Mouse (Mus musculus) myocyte (in vitro differentiated cells): ENCODE measurements around the gene Mgrn1. TPM values are rescaled to one million over a fixed set of nuclear protein-coding genes. Genes with fewer than 3 reads are reported as not detected.

ENCODE experiments used
- H3K27me3 ChIP-seq: one replicate; pipeline ENCODE4 v1.6.1; 2011; ENCODE audit not compliant: control insufficient read depth, insufficient read depth, insufficient read length
- H3K36me3 ChIP-seq: one replicate; pipeline ENCODE4 v1.6.1; 2011; ENCODE audit not compliant: control insufficient read depth, insufficient read depth
- H3K4me2 ChIP-seq: one replicate; pipeline ENCODE4 v1.6.1; 2011; ENCODE audit warnings: low read depth, control low read depth
- H3K4me3 ChIP-seq: one replicate; pipeline ENCODE4 v1.5.1; 2011; ENCODE audit warnings: mild to moderate bottlenecking, control low read depth, moderate library complexity
- H3K79me2 ChIP-seq: one replicate; pipeline ENCODE4 v1.6.1; 2011; ENCODE audit not compliant: control insufficient read depth, insufficient read depth
- H3ac ChIP-seq: one replicate; pipeline ENCODE4 v1.6.1; 2011; ENCODE audit not compliant: control insufficient read depth, insufficient read length
- CEBPB ChIP-seq: IDR thresholded peaks from 2 replicates; pipeline ENCODE4 v1.6.1; 2011; ENCODE audit warnings: mild to moderate bottlenecking, moderate library complexity; ENCODE audit not compliant: poor library complexity, insufficient read depth, severe bottlenecking
- E2F4 ChIP-seq: IDR thresholded peaks from one replicate; pipeline ENCODE4 v1.6.1; 2011; ENCODE audit warnings: mild to moderate bottlenecking, control low read depth, moderate library complexity; ENCODE audit not compliant: insufficient read depth
- MAX ChIP-seq: IDR thresholded peaks from one replicate; pipeline ENCODE4 v1.6.1; 2011; ENCODE audit warnings: low read depth, mild to moderate bottlenecking, control low read depth
- MYOD1 ChIP-seq, 3 experiments: IDR thresholded peaks; one replicate each; pipeline ENCODE4 v1.6.1; 2011; ENCODE audit warnings: control low read depth in 2 of 3, low read depth in 2 of 3, mild to moderate bottlenecking in 2 of 3, moderate library complexity in 1 of 3; ENCODE audit not compliant: insufficient read length in 2 of 3, control insufficient read depth in 1 of 3
- MYOG ChIP-seq, 3 experiments: IDR thresholded peaks; one replicate each; pipeline ENCODE4 v1.6.1; 2011; ENCODE audit warnings: control low read depth in 2 of 3, low read depth in 2 of 3, mild to moderate bottlenecking in 2 of 3; ENCODE audit not compliant: insufficient read length in 2 of 3, control insufficient read depth in 1 of 3, insufficient read depth in 1 of 3
- POLR2A ChIP-seq: IDR thresholded peaks from one replicate; pipeline ENCODE4 v1.6.1; 2011; ENCODE audit warnings: low read depth, mild to moderate bottlenecking, control low read depth, moderate library complexity; ENCODE audit not compliant: insufficient read length
- POLR2AphosphoS2 ChIP-seq: IDR thresholded peaks from one replicate; pipeline ENCODE4 v1.6.1; 2011; ENCODE audit warnings: low read depth, control low read depth; ENCODE audit not compliant: insufficient read length
- REST ChIP-seq: IDR thresholded peaks from one replicate; pipeline ENCODE4 v1.6.1; 2011; ENCODE audit warnings: mild to moderate bottlenecking, control low read depth, moderate library complexity; ENCODE audit not compliant: insufficient read depth, insufficient read length
- SRF ChIP-seq: IDR thresholded peaks from one replicate; pipeline ENCODE4 v1.6.1; 2011; ENCODE audit warnings: low read depth; ENCODE audit not compliant: control insufficient read depth, insufficient read length
- TCF12 ChIP-seq: IDR thresholded peaks from one replicate; pipeline ENCODE4 v1.6.1; 2011; ENCODE audit warnings: mild to moderate bottlenecking, control low read depth; ENCODE audit not compliant: poor library complexity, insufficient read depth, severe bottlenecking
- TCF3 ChIP-seq: IDR thresholded peaks from one replicate; pipeline ENCODE4 v1.6.1; 2011; ENCODE audit warnings: low read depth, control low read depth; ENCODE audit not compliant: insufficient read length
- USF1 ChIP-seq: IDR thresholded peaks from one replicate; pipeline ENCODE4 v1.6.1; 2011; ENCODE audit warnings: low read depth, mild to moderate bottlenecking, control low read depth, moderate library complexity
- polyA plus RNA-seq: library from polyadenylated mRNA; unstranded; fragments of >200 nt; fragmentation: generic; extraction: Trizol; gene quantifications from one replicate; pipeline ENCODE4 v1.2.1, GENCODE M21; 2012; ENCODE audit warnings: missing spikeins

Mgrn1 gene
- polyA plus RNA-seq, 1 experiment = 59.3 TPM

- no peak overlapping the region for H3ac ChIP-seq
- H3K79me2 ChIP-seq = peaks cover 5% of the 10 kb centered on the region
- H3K4me3 ChIP-seq = no peak overlapping the region
- H3K4me2 ChIP-seq = no peak overlapping the region
- no peaks in the 10 kb centered on the region for H3K27me3 ChIP-seq
- no peaks in the 10 kb centered on the region for H3K36me3 ChIP-seq
- no peak for TF ChIP-seq TCF3
- TF ChIP-seq CEBPB = no peak
- no peak for TF ChIP-seq MYOD1 (IDR thresholded peaks at IDR 0.05; ENCODE audit: control insufficient read depth in 1 of 3, insufficient read length in 2 of 3, low read depth in 2 of 3)
- no peak for TF ChIP-seq USF1
- no peak for TF ChIP-seq REST
- no peak for TF ChIP-seq POLR2A
- TF ChIP-seq TCF12 = no peak
- no peak for TF ChIP-seq POLR2AphosphoS2
- no peak for TF ChIP-seq MYOG (IDR thresholded peaks at IDR 0.05; ENCODE audit: control insufficient read depth in 1 of 3, insufficient read depth in 1 of 3, insufficient read length in 2 of 3, low read depth in 2 of 3)
- TF ChIP-seq SRF = no peak
- no peak for TF ChIP-seq E2F4
- TF ChIP-seq MAX = no peak
Observed at GRCm38 (mm10) chr16:4968426-4968825, 82.4 kb downstream of the Mgrn1 start.

GRCm38 (mm10) chr16:4969055-4969843 lies 83.2 kb downstream of the Mgrn1 start:
- no peak overlapping the region for H3K4me3 ChIP-seq
- no peaks in the 10 kb centered on the region for H3K36me3 ChIP-seq
- H3K79me2 ChIP-seq = no peaks in the 10 kb centered on the region
- H3K4me2 ChIP-seq = no peak overlapping the region
- H3ac ChIP-seq = no peak overlapping the region
- peaks cover 4% of the 10 kb centered on the region for H3K27me3 ChIP-seq
- TF ChIP-seq MYOD1 (IDR thresholded peaks at IDR 0.05; ENCODE audit: control insufficient read depth in 1 of 3, insufficient read length in 2 of 3, low read depth in 2 of 3) (peak in 2 of 3 experiments; percentile 61 to 82), MYOG (IDR thresholded peaks at IDR 0.05; ENCODE audit: control insufficient read depth in 1 of 3, insufficient read depth in 1 of 3, insufficient read length in 2 of 3, low read depth in 2 of 3) (peak in 2 of 3 experiments; percentile 31 to 81), POLR2A (no peak)

GRCm38 (mm10) chr16:4971626-4972025 lies 85.6 kb downstream of the Mgrn1 start:
- H3ac ChIP-seq = no peak overlapping the region
- H3K4me3 ChIP-seq = no peak overlapping the region
- TF ChIP-seq TCF3 (no peak), POLR2A (no peak), CEBPB (no peak), MAX (no peak), REST (no peak), MYOG (IDR thresholded peaks at IDR 0.05; ENCODE audit: control insufficient read depth in 1 of 3, insufficient read depth in 1 of 3, insufficient read length in 2 of 3, low read depth in 2 of 3) (no peak)
- H3K36me3 ChIP-seq = no peaks in the 10 kb centered on the region
- H3K4me2 ChIP-seq = no peak overlapping the region
- H3K27me3 ChIP-seq = peaks cover 14% of the 10 kb centered on the region
- H3K79me2 ChIP-seq = no peaks in the 10 kb centered on the region

- H3K4me3 ChIP-seq = no peak overlapping the region
- H3ac ChIP-seq = no peak overlapping the region
- TF ChIP-seq E2F4 (no peak), MAX (no peak), MYOD1 (IDR thresholded peaks at IDR 0.05; ENCODE audit: control insufficient read depth in 1 of 3, insufficient read length in 2 of 3, low read depth in 2 of 3) (no peak), TCF12 (no peak), USF1 (no peak), POLR2AphosphoS2 (no peak), CEBPB (no peak), REST (no peak), TCF3 (no peak), POLR2A (no peak), MYOG (IDR thresholded peaks at IDR 0.05; ENCODE audit: control insufficient read depth in 1 of 3, insufficient read depth in 1 of 3, insufficient read length in 2 of 3, low read depth in 2 of 3) (no peak), SRF (no peak)
- no peaks in the 10 kb centered on the region for H3K36me3 ChIP-seq
- H3K4me2 ChIP-seq = no peak overlapping the region
- peaks cover 16% of the 10 kb centered on the region for H3K27me3 ChIP-seq
- H3K79me2 ChIP-seq = no peaks in the 10 kb centered on the region
Observed at GRCm38 (mm10) chr16:4974521-4974920, 88.5 kb downstream of the Mgrn1 start.

GRCm38 (mm10) chr16:4976180-4976579 lies 90.1 kb downstream of the Mgrn1 start:
- H3K79me2 ChIP-seq = no peaks in the 10 kb centered on the region
- no peak overlapping the region for H3K4me3 ChIP-seq
- no peaks in the 10 kb centered on the region for H3K36me3 ChIP-seq
- peaks cover 16% of the 10 kb centered on the region for H3K27me3 ChIP-seq
- H3K4me2 ChIP-seq = no peak overlapping the region
- TF ChIP-seq MAX = no peak
- TF ChIP-seq TCF12 = no peak
- no peak for TF ChIP-seq TCF3
- TF ChIP-seq REST = no peak
- no peak for TF ChIP-seq POLR2A
- no peak for TF ChIP-seq CEBPB
- TF ChIP-seq POLR2AphosphoS2 = no peak
- no peak overlapping the region for H3ac ChIP-seq
